Mouse (Mus musculus) kidney, adult 8-10 months (tissue): ENCODE measurements around the gene Ranbp10.

Source experiments
- DNase-seq, 2 experiments: peaks; one replicate each; pipeline ENCODE4 v3.0.0; 2022

The Ranbp10 gene

DNA sequence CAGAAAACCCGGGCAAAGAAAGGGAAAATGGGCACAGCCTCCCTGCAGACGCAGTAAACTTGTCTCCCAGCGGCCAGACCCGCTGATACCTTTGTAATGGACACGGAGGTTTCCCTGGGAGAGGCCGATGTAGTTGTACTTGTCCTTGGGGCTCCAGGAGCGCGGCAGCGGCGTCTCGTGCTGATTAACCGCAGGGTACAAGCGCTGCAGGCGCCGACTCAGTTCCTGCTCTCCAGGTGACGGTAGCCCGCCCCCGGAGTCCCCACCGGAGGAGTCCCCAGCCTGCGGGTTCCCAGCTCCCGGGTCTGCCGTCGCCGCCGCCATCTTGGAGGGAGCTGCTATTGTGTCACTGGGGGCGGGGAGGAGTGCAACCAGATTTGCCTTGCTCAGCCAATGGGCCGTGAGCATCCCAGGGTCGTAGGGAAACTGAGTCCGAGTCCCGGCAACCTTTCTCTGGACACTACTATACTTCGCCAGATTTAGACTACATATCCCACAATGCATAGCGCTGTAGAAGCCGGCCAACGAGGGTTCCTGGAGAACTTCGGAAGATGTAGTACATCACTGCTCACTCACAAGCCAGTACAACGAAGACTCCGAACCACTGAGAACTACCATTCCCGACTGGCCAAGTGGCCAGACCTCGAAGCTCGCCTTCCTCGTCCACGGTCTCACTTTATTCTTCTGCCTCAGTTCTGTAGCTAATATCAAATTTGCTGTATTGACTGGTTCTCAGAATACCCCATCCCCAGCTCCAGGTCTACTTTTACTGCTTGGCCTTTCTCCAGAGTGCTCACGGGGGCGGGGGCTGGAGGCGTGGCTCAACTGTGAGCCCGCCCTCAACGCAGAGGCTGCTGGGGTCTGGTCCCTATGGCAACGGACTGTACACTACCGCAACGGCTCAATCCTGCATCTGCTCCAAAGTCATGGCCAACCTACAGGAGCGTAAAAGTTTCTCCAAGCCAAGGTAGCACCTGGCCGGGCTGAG lies at the start of gene Ranbp10, which contains the start of gene Tsnaxip1:
Ranbp10 (minus strand) TSS at position 490 of the 988 bp plus-strand sequence.
Tsnaxip1 (plus strand) TSS at position 871 of the 988 bp plus-strand sequence.
- peak; percentile 98 to 99 for DNase-seq

DNA sequence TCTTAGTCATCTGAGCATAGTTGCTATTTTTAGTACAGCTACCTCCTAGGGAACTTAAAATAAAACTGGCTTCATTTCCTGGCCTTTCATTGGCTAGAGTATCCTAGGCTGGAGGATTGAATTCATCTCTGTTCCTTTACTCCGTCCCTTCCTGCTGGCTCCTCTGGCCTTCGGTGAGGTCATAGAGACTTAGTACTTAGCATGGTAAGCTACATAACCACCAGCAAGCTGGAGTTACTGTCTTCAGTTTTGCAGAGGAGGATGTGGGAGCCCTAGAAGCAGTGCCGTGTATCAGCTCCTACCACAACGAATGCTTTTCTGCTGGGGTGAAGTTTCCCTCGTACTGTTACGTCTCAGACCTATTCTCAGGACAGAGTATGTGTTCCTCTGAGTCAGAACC lies 47.2 kb upstream of the Ranbp10 start:
- DNase-seq: no peak

DNA sequence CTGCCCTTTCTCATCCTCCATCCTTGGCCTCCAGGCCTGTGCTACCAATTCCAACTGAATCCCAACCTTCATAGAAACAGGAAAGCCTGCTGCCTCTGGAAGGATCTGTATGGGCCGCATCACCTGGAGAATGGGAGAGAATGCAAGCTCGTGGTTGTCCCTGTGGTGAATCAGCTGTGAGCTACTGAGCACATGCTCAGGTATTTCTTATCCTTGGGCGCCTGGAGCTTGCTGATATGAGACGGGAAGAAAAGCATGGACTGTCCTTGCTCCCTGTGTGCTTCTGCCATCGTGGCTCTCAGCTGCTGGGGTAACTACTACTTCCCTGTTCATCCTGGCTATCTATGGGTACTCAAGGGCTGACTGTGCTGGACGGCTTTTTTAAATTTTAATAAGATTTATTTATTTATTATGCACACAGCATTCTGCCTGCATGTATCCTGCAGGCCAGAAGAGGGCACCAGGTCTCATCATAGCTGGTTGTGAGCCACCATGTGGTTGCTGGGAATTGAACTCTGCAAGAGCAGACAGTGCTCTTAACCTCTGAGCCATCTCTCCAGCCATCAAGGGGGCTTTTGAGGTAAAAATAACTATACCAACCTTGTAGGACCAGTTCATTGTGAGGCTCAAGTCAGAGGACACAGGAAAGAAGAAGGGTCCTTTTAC lies 39.3 kb upstream of the Ranbp10 start:
- DNase-seq: no peak

DNA sequence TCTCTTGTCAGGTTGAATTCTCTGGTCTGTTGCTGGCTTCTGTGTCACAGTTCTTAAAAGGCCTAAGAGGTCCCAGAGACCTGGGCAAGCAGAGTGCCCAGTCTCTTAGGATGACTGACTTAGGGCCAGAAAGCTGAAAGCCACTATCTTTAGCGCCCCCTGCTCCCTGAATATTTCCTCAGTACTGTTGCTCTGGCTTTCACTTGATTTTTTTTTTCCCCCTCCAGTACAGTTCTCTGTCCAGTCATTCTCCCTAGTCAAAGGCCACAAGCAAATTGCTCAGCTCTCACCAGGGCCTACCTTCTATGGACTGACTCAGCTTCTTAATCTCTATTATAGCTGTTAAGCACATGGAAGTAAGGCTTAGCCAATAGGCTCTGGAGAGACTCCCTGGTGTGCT lies 34.8 kb upstream of the Ranbp10 start:
- no peak for DNase-seq

DNA sequence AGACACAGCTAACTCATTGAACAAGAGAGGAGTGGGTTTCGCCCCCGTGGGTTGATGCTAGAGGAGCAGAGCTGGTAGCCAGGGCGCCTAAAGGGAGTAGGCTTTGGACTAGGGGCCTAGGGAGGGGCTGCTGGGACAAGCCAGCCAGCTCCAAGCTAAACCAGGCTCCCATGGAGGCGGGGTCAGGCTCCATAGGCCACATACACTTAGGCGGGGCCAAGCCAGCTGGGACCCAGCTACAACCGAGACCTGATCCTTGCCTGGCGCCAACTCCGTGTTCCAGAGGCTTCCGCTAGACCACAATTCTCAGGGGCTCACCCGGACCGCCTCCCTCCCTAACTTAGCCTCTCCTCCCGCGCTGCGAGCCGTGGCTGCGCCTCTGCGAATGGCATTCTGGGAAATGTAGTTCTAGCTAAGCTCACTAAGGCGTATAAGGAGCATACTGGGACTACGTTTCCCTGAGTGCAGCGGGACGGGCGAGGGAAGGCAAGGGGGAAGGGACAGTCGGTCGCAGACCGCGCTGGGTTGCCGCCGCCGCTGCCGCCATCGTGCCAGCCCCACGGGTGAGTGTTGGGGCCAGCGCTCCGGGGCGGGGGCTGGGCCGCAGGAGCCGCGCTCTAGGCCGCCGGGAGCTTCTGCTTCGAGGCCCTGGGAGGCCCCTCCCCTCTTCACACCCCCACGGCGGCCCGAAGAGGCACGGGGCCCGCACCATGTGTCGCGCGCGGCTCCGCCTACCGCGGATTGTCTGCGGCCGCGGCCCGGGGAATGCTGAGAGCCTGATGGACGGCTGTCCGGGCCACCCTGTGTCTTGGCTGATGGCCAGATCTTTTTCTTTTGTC lies 33.2 kb upstream of the Ranbp10 start, which contains the start of gene Nutf2:
Nutf2 (plus strand) TSS at position 438 of the 839 bp plus-strand sequence.
- DNase-seq: peak; percentile 96 to 98

DNA sequence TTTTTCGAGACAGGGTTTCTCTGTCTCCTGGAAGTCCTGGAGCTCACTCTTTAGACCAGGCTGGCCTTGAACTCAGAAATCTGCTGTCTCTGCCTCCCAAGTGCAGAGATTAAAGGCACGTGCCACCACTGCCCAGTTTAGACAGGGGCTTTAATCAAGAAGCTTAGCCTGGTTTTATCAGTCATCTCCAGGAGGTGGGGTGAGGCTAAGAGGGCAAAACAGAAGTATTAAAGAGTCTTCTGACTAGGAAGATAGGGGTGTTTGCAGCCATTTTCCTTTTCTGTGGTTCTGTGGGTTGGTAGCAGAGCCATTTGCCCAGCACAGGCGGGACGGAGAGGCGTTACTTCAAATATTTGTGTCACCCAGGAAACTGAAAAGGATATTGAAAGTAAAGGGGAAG lies 32.2 kb upstream of the Ranbp10 start:
- no peak for DNase-seq

DNA sequence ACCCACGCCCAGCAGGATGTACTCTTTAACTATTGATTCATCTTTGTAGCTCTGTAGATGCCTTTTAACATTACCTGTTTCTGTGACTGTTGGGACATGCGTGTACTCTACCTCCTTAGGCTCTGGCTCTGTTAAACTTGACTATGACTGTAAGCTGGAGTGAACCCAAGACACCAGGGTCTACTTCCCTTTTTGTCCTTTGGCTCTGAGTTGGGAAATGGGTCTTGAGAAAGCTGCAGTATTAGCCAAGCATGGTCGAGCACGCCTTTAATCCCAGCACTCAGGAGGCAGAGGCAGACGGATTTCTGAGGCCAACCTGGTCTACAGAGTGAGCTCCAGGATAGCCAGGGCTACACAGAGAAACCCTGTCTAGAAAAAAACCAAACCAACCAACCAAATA lies 31.3 kb upstream of the Ranbp10 start:
- no peak for DNase-seq

DNA sequence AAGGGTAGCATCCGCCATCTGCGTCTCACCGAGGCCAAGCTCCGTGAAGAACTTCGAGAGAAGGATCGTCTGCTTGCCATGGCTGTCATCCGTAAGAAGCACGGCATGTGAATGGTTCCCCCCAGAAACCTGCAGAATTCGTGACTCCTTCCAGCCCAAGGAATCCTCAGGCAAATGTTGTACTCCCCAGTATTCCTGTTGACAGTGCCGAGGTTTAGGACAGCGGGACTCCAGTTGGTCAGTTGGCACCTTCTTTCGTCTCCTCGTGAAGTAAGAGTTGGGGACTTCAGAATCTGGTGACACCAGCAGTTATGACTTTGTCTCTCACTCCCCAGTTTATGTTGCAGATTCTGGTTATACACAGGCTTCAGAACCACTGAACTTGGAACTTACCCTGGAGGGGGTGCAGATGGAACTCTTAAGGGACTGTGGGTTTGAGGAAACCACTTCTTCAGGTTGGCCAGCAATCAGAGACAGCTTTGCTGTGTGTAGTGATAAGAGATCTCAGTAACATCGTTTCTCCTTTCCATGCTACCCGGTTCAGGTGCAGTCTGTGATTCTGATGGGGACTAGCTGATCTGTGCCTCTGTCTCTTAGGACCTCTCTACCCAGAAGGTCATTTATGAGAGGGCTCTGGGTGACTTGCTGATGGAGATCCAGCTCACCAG lies 29.2 kb upstream of the Ranbp10 start:
- DNase-seq: no peak

DNA sequence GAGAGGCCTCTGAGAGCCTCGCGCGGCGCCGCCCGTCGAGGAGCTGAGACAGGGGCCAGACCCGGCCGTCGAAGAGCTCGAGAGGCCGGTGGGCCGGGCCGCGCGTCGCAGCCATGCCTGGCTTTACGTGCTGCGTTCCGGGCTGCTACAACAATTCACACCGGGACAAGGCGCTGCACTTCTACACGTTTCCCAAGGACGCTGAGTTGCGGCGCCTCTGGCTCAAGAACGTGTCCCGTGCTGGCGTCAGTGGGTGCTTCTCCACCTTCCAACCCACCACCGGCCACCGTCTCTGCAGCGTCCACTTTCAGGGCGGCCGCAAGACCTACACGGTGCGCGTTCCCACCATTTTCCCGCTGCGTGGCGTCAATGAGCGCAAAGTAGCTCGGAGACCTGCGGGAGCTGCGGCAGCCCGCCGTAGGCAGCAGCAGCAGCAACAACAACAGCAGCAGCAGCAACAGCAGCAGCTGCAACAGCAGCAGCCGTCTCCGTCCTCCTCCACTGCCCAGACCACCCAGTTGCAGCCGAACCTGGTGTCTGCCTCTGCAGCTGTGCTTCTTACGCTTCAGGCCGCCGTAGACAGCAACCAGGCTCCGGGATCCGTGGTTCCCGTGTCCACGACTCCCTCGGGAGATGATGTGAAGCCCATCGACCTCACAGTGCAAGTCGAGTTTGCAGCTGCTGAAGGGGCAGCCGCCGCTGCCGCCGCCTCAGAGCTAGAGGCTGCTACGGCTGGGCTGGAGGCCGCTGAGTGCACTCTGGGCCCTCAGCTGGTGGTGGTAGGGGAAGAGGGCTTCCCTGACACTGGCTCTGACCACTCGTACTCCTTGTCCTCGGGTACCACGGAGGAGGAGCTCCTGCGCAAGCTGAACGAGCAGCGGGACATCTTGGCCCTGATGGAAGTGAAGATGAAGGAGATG lies 28.4 kb upstream of the Ranbp10 start:
- DNase-seq: peak in 1 of 2 experiments; percentile 42

DNA sequence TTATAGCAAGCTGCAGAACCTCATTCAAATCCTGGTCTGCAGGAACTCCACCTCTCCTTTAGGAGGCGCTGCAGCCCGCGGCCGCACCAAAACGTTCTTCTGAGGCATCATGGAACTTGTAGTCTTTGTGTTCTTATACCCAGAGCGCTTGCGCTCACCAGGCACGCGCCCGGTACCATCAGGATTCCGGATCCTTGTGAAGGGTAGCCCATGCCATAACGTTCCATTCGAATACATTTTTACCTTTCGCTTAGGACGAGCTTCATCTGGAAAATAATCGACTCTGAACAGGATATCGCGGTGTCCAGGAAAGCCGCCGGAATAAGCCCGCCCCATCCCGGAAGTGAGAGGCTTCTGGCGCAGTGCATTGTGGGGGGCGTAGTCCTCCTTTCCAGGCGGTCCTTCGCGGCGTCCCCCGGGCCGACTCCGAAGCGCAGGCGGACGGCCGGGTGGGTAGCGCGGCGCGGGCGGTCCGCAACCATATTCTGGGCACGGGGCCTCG lies 27.6 kb upstream of the Ranbp10 start, which contains the start of gene Thap11:
Thap11 (plus strand) TSS at position 418 of the 502 bp plus-strand sequence.
- peak; percentile 87 to 91 for DNase-seq

DNA sequence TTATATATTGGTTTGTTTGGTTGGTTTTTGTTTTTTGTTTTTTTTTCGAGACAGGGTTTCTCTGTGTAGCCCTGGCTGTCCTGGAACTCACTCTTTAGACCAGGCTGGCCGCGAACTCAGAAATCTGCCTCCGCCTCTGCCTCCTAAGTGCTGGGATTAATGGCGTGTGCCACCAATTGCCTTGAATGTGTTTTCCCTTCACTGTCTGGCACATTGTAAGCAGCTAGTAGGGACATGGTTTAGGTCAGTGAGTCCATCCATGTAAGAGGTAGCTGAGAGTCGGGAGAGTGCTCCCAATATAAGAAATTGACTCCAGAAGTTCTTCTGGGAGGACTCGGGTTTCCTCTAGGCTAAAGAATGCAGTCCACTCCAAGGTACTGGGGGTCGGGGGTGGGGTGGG lies 27.2 kb upstream of the Ranbp10 start:
- no peak for DNase-seq

DNA sequence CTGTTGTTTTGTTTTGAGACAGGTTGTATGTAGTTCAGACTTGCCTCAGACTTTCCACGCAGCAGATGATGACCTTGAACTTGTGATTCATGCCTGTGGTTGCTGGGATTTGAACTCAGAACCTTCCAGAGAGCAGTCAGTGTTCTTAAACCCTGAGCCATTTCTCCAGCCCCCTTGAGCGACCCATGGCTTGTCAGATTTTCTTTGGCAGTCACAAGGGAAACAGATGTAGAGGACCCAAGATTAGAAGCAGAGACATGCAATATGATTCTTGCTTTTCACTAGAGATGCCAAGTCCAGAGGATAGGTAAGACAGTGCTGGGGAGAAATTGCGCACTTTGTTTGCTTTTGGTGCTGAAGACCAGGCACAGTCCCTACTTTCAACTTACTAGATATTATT lies 26.0 kb upstream of the Ranbp10 start, which contains the start of gene Cenpt:
Cenpt (minus strand) TSS at position 101 of the 400 bp plus-strand sequence.
- DNase-seq: no peak

DNA sequence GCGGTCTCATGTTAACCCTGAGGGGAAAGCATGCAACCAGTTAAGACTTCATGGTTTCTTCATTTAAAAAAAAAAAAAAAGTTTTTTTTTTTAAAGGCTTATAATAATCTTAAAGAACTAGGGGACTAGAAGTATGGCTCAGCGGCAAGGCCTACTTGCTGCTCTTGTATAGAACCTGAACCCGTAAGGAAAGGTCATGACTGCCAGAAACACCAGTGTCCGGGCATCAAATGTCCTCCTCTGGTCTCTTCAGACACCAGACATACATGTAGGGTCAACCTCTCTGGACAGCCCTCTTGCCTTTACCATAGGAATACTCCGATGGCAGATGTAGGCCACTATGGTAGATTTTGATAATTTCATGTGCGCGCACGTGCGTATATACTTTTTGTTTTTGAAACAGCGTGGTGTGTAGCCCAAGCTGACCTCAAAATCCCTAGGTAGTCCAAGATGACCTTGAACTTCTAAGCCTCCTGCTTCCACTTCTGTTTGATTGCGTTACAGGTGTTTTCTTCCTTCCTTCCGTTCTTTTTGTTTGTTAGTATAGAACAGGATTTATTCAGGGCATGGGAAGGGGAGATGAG lies 25.1 kb upstream of the Ranbp10 start:
- no peak for DNase-seq

DNA sequence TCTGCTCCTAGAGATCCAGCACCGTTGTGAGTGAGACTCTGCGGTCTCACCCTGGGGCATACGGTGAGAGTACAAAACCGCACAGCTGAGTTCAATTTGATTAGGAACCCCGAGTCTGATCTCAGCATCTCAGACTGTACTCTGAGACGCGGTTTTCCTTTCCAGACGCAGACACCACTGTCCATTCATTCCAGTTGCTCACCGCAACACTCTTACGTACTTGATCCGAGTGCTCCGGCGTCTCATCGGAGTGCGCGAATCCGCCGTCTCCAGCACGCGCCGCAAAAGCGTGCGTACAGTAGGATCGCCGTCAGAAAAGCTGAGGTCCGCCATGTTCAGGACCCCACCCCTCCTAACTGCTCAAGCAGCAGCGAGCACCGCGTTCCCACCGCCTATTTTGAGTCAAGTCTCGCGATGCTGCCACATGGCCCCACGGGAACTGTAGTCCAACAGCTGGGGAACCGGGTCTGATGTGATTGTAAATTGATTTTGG lies 24.5 kb upstream of the Ranbp10 start:
- peak; percentile 84 to 87 for DNase-seq

DNA sequence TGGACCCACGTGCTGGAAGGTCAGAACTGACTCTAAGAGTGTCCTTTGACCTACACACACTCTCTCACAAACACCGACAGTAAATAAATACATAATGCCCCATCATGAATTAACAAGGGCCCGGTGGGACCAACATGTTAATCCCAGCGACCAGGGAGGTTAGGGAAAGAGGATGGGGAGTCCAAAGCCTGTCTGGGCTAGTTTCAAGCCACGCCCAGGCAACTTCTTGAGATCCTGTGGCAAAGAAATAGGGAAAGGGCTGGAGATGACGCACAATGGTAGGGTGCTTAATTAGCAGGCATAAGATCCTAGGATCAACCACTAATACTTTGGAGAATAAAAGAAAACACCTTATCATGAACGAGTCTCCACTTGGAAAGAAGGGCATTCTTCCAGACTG lies 23.5 kb upstream of the Ranbp10 start:
- peak in 1 of 2 experiments; percentile 4 for DNase-seq

DNA sequence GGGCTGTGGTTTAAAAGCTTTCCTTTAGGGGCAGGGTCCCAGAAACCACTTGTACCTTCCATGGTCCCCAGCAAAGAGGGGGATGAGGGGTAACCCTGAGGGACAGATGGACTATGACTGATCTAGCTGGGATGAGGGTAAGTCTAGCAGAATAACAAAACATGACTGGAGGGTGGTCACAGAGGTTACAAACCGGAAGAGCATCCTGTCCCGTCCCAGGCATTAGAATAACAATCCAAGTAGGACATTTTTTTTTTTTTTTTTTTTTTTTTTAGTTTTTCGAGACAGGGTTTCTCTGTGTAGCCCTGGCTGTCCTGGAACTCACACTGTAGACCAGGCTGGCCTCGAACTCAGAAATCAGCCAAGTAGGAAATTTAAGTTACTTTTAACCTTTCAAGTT lies 22.9 kb upstream of the Ranbp10 start:
- DNase-seq: no peak

DNA sequence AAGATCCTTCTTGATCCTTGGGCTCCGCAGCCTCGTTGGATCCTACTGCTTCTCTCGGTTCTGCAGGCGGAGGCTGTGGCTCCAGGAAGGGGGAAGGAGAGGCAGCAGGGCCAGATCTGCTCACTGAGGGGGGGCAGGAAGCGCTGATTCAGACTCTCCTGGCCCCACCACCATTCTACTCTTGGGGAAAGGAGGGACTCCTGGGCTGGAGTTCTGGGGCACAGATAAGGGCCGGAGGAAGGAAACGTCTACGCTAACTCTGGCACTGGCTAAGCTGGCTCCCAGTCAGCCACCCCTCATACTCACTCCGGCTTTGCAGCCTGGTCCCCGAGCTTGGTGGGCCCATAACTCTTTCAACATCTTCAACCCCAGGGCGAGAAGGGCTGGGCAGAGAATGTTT lies 19.5 kb upstream of the Ranbp10 start:
- no peak for DNase-seq

DNA sequence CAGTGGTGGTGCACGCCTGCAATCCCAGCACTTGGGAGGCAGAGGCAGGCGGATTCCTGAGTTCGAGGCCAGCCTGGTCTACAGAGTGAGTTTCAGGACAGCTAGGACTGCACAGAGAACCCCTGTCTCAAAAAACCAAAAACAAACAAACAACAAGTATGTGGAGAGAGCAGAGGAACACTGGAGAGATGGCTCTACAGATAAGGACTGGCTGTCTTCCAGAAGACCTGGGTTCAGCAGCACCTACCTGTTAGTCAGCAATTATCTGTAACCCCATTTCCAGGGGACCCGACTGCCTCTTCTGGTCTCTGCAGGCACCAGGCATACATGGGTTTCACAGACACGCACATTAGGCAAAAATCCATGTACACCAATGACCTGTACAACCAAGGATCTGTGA lies 12.1 kb upstream of the Ranbp10 start:
- no peak for DNase-seq

DNA sequence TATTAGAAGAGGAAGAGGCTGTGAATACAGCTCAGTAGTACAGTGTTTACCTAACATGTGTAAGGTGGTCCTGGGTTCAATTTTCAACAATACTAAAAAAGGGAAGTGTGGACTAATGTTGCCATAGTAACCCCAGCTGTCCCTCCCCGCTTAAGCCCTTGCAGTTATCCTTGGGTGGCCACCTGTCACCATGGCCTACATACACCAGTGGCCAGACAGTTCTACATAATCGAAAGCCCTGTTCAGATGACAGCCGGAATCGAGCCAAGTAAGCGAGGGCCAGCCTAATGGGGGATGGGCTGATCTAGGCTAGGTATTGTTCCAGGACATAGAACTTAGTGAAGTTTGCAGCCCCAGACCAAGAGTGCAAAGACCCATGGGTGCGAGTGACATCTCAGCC lies 9.8 kb upstream of the Ranbp10 start:
- no peak for DNase-seq

DNA sequence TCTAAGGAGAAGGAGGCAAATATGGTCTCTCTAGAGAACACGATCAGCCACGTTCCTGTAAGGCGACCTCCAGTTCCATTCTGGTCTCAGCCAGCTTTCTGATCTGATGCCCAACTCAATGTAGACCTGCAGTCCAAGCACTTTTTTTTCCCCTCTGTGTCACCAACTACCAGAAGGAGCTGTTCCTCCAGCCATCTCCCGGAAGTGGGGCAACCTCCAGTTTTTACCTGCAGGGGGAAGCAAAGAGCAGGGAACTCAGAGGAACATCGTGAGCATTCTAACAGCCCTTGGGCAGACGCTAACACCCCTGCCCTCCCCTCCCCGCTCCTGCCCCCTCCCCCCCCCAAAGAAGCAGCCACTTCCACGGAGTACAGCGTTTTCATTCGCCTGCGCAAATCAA lies 8.2 kb upstream of the Ranbp10 start:
- peak; percentile 75 to 88 for DNase-seq
